Mouse (Mus musculus) lung, postnatal 25 days (tissue): ENCODE data around the gene Lmtk2.
A peak's percentile ranks its signal among the peaks of the same experiment; 100 is the strongest.

Experiments
- DNase-seq: peaks from one replicate; pipeline ENCODE4 v3.0.0; 2022; ENCODE audit warnings: low spot score

Gene Lmtk2

DNA sequence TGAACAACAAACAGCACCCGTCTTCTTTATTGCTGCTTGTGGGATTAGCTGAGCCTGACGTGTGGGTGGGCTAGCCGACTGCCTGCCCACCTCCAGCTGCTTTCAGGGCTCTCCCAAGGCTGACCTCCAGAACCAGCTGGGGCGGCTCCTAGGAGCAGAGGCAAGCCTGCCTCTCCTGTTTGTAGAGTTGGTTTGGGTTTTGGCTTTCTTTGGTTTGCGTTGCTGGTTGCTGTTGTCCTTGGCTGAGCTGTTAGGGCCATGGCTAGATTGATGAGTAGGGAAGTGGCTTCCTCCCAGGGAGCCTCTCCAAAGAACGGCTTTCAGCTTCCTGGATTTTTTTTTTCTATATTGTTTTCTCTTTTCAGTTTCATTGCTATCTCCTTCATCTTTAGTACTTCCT is 78.0 kb downstream of the Lmtk2 start:
- no peak for DNase-seq

DNA sequence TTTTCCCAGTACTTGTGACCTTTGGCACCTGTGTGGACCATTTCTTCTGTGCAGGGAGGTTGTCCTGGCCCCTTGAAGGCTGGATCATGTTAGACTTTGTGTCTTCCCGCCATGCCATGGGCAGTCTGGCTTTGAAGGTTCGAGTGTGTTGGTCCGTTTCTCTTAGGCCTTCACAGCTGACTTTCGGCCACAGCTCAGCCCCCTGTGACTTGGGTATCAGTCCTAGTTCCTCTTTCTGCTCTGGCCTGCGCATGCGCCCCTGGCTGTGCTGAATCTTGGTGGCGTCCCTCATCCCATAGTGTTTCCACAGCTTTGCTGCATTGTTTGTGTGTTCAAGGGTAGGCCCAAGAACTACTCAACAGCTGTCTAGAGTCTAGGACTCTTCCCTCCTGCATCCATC is 81.0 kb downstream of the Lmtk2 start:
- no peak for DNase-seq

DNA sequence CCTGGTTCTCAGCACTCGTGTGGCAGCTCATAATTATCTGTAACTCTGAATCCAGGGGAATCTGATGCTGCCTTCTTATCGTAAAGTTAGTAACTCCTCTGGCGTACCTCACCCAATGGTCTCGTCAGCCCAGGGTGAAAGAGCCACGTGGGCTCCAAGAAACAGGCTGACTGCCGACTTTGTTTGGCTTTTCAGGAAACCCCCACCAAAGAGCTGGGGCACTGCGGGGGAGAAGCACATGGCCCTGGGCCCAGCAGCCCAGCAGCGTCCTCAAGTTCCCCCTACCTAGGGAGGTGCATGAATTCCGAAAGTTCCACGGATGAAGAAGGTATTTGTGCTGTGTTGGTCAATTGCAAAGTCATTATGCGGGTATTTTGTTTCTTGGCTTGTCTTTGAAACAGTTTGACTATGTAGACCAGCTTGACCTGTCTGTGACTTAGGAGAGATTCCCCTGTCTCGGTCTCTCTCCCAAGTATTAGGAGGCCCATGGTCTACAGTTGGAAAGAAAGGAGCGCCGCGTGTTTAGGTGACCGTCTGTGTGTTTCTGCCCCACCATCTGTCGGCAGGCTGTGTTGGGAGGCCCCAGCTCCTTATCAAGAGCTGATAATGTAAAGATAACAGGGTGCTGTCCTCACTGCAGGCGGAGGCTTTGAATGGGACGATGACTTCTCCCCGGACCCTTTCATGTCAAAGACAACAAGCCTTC is 82.5 kb downstream of the Lmtk2 start:
- no peak for DNase-seq

DNA sequence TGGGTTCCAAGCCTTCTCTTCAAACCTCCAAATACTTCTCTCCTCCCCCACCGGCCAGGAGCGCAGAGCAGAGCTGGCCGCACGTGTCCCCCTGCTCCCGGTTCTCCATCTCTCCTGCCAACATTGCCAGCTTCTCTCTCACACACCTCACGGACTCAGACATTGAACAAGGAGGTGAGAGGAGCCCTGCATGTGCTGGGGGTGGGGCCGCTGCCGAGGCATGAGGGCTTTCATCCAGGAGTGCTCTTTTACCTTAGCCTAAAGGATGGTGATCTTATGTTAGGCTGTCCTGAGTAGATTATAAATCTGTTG is 83.0 kb downstream of the Lmtk2 start:
- no peak for DNase-seq

DNA sequence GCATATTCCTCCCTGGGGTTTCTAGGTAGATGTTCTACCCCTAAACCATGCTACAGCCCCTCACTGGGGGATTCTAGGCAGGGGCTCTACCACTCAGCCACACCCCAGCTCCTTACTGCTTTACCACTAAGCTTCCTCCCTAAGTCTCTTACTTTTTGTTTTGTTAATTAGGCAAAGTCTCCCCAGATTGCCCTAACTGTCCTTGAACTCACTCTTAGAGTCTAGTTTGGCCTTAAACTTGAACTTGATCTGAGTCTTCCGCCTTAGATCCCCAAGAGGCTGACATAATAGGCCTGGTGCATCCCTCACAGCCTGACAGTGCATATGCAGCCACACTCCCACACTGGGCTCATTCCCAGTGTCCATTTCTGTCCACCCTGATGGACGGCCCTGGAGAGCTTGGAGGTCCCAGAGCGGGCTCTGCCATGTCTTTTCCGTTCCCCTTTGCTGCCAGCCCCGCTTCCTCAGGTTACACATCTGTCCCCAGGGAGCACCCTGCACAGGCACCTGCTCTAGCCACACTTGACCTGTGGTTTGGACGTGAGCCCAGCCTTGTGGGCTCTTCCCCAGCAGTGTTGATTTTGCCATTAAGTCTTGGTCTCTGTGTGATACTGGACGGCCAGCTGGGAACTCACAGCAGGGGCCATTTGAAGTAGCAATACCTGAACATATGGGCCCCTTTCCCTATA is 83.6 kb downstream of the Lmtk2 start:
- DNase-seq, result peak; percentile 82

DNA sequence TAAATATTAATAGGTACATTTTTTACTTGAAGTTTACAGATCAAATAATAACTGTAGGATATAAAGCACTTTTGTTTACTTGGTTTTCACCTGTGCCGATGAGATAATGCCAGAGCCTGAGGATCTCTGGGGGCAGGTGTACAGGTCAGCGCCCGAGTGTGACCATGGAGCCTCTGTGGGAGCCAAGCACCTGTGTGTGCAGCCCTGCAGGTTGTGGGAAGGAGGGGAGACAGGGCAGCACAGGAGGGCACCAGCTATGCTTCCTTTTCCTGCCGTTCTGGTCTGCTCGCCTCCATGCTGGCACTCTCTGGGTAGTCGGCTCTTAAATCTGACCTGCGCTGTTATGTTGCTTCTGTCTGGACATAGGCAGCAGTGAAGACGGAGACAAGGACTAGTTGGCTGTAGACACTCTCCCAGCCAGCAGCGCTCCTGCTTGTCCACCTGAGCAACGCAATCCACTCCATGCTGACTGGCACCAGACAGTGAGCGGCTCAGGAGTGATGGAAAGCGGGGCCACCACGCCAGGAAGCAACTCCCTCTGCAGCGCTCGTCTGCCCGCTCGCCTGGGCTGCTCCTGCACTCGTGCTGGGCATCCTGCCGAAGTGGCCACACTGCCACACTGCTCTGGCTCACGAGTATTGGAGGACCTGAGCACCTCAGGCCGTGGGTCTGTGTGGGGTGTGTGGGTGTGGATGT is 84.3 kb downstream of the Lmtk2 start:
- DNase-seq, result no peak

- no peak for DNase-seq
Measured at GRCm38 (mm10) chr5:144188422-144188821, 88.2 kb downstream of the Lmtk2 start.

DNA sequence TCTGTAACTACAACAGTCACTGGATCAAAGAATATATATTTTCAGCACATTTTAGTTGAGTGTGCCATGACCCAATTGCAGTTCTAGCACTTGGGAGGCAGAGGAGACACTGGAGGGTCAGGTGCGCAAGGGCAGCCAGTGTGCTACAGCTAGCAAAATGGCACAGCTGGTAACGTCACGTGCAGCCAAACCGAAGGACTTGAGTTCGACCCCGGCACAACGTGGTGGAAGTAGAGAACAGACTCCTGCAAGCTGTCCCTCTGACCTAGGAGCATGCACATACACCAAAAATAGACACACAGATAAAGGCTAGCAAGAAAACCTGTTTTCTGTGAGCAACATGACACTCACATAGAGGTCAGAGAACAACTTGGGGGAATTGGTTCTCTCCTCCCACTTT is 89.1 kb downstream of the Lmtk2 start:
- no peak for DNase-seq

- peak; percentile 73 for DNase-seq
Measured at GRCm38 (mm10) chr5:144189950-144190583, 89.8 kb downstream of the Lmtk2 start, which contains the start of gene Bhlha15. Bhlha15 (plus strand) TSS chr5:144190286.

DNA sequence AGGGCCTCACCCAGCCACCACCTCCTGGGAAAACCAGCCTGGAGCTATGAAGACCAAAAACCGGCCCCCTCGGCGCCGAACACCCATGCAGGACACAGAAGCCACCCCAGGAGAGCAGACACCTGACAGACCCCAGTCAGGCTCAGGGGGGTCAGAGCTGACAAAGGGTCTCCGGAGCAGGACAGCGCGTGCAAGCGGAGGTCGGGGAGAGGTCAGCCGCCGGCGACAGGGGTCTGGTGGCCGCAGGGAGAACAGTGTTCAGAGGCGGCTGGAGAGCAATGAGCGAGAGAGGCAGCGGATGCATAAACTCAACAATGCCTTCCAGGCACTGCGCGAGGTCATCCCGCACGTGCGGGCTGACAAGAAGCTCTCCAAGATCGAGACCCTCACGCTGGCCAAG is 90.8 kb downstream of the Lmtk2 start:
- DNase-seq, result no peak

GRCm38 (mm10) chr5:144192673-144193072 is 92.4 kb downstream of the Lmtk2 start:
- peak; percentile 18 for DNase-seq

- no peak for DNase-seq
Measured at GRCm38 (mm10) chr5:144194416-144194815, 94.2 kb downstream of the Lmtk2 start.

- DNase-seq, result no peak
Measured at GRCm38 (mm10) chr5:144195567-144195966, 95.3 kb downstream of the Lmtk2 start.

DNA sequence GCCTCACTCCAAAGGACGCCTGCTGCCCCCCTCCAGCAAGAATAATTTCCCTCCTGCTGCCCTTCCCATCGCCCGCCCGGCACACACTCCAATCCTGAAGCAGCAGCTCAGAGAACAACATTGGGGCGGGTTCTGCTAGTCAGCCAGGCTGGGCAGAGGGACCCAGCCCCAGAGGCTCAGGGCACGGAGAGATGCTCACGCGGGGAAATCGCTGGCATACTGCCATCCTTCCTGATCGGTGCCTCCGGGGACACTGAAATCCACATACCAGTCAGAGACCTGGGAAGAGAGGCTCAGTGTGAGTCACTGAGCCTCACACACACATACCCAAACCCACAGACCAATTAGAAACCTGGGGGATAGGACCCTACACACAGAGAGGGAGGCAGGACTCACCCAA is 100.4 kb downstream of the Lmtk2 start:
- DNase-seq, result no peak

DNA sequence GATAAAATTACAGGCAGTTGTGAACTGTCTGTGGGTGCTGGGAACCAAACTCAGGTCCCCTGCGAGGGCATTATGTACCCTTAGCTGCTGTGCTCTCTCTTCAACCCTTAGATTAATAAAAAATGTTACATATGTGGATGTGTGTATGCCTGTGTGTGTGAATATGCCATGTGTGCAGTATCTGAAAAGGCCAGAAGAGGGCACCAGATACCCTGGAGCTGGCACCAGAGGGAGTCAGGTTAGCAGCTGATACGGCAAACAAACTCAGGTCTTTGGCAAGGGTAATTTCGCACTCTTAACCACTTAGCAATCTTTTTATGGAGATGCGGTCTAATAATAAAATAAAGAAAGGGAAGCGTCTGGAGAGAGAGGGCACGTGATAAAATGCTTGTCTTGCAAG is 102.2 kb downstream of the Lmtk2 start:
- no peak for DNase-seq

- DNase-seq, result no peak
Measured at GRCm38 (mm10) chr5:144203398-144203959, 103.2 kb downstream of the Lmtk2 start.

DNA sequence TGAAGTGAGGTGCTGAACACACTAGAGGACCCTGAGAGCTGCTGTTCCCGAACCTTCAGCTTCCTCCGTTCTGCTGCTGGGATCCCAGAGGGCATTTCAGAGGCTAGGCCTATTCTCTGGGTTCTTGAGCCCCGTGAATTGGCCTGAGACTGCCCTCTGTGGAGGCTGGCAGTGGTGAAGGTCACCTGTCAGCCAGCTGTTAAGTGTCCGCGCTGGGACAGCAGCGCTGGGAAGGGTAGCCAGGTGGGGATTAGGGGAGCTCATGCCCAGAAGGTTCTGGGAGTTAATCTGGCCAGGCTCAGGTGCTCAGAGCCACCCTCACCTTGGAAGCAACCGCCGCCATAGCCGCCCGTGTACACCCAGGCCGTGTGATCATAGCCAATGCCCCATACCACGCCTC is 104.1 kb downstream of the Lmtk2 start:
- DNase-seq, result no peak

DNA sequence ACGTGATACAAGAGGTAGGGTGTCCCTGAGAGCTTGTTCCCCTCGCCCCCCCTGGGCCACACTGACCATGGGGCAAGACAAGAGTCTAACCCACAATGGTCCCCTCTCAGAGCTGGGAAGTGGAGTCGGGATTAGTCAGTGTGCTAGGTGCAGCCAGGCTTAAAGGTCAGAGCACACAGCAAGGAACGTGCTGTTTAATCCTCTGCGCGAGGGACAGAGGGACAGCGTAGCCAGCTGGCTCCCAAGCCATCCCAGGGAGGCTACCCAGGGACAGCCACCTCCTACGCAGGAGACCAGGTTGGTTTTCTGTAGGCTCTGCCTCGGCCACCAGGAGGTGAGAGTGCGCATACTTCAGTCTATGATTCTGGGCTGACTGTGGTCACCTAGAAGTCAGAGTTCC is 104.7 kb downstream of the Lmtk2 start:
- no peak for DNase-seq

DNA sequence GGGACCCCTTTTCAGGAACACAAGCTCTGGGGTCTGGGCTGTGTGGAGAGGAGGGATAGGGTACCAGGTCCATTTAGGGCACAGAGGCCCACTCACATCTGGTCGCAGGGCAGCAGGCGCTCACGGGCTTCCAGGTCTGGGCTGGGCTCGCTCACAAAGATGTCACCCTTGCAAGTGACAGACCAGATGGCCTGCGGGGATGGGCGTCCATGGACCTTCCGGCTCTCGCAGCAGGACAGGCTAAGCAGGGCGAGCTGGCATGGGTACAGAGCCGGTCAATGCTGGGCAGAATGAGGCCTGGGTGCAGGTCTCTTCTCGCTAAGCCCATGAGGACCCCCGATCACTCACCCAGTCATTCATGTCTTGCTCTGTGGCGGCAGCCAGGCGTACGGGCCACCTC is 105.8 kb downstream of the Lmtk2 start:
- no peak for DNase-seq

DNA sequence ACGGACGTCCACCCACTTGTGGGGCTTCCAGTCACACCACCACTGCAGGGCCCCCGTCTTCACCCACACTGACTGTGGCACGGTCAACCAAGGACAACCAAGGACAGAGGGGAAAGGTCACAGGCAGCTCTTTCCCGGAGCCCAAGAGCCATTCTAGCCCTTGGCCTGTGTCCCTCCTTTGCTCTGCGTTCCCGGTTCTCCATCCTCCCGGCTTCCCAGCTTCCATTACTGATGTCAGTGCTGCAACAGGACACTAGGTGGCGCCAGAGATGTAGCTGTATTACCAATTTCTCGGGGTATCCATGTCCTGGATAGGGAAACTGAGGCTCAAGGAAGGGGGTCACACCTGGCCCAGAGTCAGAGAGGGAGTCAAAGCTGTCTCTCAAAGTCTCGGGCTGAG is 107.2 kb downstream of the Lmtk2 start:
- peak; percentile 26 for DNase-seq

GRCm38 (mm10) chr5:144214453-144214852 is 114.2 kb downstream of the Lmtk2 start:
- peak; percentile 45 for DNase-seq

DNA sequence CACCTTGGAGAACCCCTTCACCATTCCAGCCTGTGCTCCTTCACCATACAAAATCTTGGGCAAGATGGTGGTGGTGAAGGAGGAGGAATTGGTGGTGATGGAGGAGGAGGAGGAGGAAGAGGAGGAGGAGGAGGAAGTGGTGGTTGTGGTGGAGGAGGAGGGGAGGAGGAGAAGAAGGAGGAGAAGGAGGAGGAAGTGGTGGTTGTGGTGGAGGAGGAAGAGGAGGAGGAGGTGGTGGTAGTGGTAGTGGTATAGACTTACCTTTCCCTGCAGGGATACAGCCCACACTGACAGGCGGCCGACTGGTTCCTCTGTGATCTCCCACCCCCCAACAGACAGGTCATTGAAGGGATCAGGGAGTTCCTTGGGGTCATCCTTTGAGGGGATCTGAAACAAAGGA is 115.8 kb downstream of the Lmtk2 start:
- DNase-seq, result no peak

- no peak for DNase-seq
Measured at GRCm38 (mm10) chr5:144218061-144218460, 117.8 kb downstream of the Lmtk2 start.
